ENCODE assay signal across 31 mouse cellular contexts in genomic region chr9:119083966-119084365, GRCm38 (mm10). TPM values are rescaled to one million over a fixed set of nuclear protein-coding genes. Genes with fewer than 3 reads are reported as not detected.
DNase-seq lines count a peak whose midpoint lies in the region; ATAC-seq and TF ChIP-seq lines count a peak whose summit lies in the region.
"Had no signal": no experiment of that assay in that cellular context is flagged by ENCODE, and none has a peak within 500 bp of the region (broad histone marks: within the 10 kb centered on the region; RNA-seq: fewer than 3 reads in every experiment).

No protein-coding gene starts in this region.

- no peak for TF ChIP-seq CTCF in ES-Bruce4 (IDR thresholded peaks at IDR 0.05; ENCODE audit: low read depth, low read length)

- TF ChIP-seq EP300 in ES-Bruce4 (IDR thresholded peaks at IDR 0.05; ENCODE audit: insufficient read depth, low read depth, low read length), result no peak

- no peak for TF ChIP-seq POLR2A in ES-Bruce4 (IDR thresholded peaks at IDR 0.05; ENCODE audit: insufficient read depth, low read length)

- H3K4me3 ChIP-seq in ES-Bruce4 (ENCODE audit: low read depth, low read length), result no peak overlapping the region
- H3K4me3 ChIP-seq in ES-E14 (ENCODE audit: insufficient read depth in 1 of 2, low read depth in 1 of 2, low read length in 2 of 2, poor library complexity in 1 of 2, severe bottlenecking in 1 of 2), result peak overlapping the region in 1 of 2 experiments; percentile 19; a peak in 2 of 4 replicates
- H3K4me3 ChIP-seq in intestine, embryonic 16.5 days (ENCODE audit: low read length), result no peak overlapping the region
- H3K4me3 ChIP-seq: embryonic facial prominence, embryonic 12.5 days; forebrain, embryonic 10.5 days; gastrocnemius, adult 2 months; heart, adult 2 months; heart, embryonic 13.5 days; limb, embryonic 12.5 days; liver, embryonic 15.5 days; myocyte; neural tube, embryonic 12.5 days; stomach, embryonic 15.5 days had no signal

- H3K36me3 ChIP-seq in ES-Bruce4 (ENCODE audit: control insufficient read depth, insufficient read depth, low read length, poor library complexity, severe bottlenecking), result no peaks in the 10 kb centered on the region
- H3K36me3 ChIP-seq in ES-E14 (ENCODE audit: control insufficient read depth, insufficient read depth, low read length, poor library complexity, severe bottlenecking), result no peaks in the 10 kb centered on the region
- H3K36me3 ChIP-seq in intestine, embryonic 16.5 days (ENCODE audit: control insufficient read depth, insufficient read depth, low read length), result no peaks in the 10 kb centered on the region
- H3K36me3 ChIP-seq: liver, embryonic 15.5 days had no signal

- no peak for DNase-seq in ES-E14 (ENCODE audit: low read depth, low spot score)
- DNase-seq in yolk sac, embryonic 10.5 days (ENCODE audit: low spot score), result peak; percentile 59
- no peak for DNase-seq in layer of hippocampus, postnatal 25 days (ENCODE audit: extremely low spot score in 1 of 2, low spot score in 1 of 2)
- DNase-seq in left cerebral cortex, postnatal 25 days (ENCODE audit: low spot score in 2 of 2), result no peak
- DNase-seq: adrenal gland, adult 8-10 months; cerebellum, adult 2 months; cerebellum, postnatal 25 days; gastrocnemius, adult 2 months; gastrocnemius, postnatal 36 days; heart, adult 2 months; heart, postnatal 10 days; kidney, adult 8-10 months; kidney, postnatal 4 days; lung, embryonic 14.5 days; right cerebral cortex, postnatal 4 days; thymus, adult 2 months; thymus, postnatal 36 days had no signal

- H3K4me1 ChIP-seq in ES-Bruce4 (ENCODE audit: control insufficient read depth, insufficient read depth, low read length), result peaks cover 25% of the 10 kb centered on the region
- H3K4me1 ChIP-seq in ES-E14 (ENCODE audit: control insufficient read depth in 2 of 2, insufficient read depth in 2 of 2, low read length in 2 of 2, poor library complexity in 1 of 2), result peaks cover 14 to 62% of the 10 kb centered on the region in 2 experiments
- H3K4me1 ChIP-seq in intestine, embryonic 16.5 days (ENCODE audit: control insufficient read depth, insufficient read depth, low read length), result peaks cover 46% of the 10 kb centered on the region

- H3K27me3 ChIP-seq in ES-Bruce4 (ENCODE audit: control insufficient read depth, insufficient read depth, low read length, poor library complexity, severe bottlenecking), result no peaks in the 10 kb centered on the region
- no peaks in the 10 kb centered on the region for H3K27me3 ChIP-seq in intestine, embryonic 16.5 days (replicated peaks; ENCODE audit: control insufficient read depth, insufficient read depth, low read length)
- H3K27me3 ChIP-seq: embryonic facial prominence, embryonic 12.5 days; heart, embryonic 13.5 days; limb, embryonic 12.5 days; neural tube, embryonic 12.5 days; stomach, embryonic 15.5 days had no signal

- H3K9ac ChIP-seq in ES-Bruce4 (ENCODE audit: low read depth, poor library complexity, severe bottlenecking) (no peak overlapping the region), ES-E14 (ENCODE audit: insufficient read depth, low read depth, low read length, poor library complexity, severe bottlenecking) (no peak overlapping the region)
- 0 out of 2 replicates have a peak overlapping the region, but pooled peaks have one; percentile 28 for H3K9ac ChIP-seq in intestine, embryonic 16.5 days (ENCODE audit: low read depth, low read length)
- H3K9ac ChIP-seq: embryonic facial prominence, embryonic 12.5 days; heart, embryonic 13.5 days; hindbrain, embryonic 14.5 days; limb, embryonic 12.5 days; liver, embryonic 15.5 days; lung, embryonic 14.5 days; neural tube, embryonic 12.5 days; stomach, embryonic 15.5 days had no signal

- intact Hi-C loops in left cerebral cortex, postnatal 25 days (cut with DNase I), result no loop called here

- peak overlapping the region; percentile 59 for H3K27ac ChIP-seq in ES-Bruce4 (ENCODE audit: insufficient read depth, low read length)
- peak overlapping the region; percentile 64; the same call in 1 of the 2 replicates for H3K27ac ChIP-seq in ES-E14 (ENCODE audit: insufficient read depth, low read depth, low read length, poor library complexity, severe bottlenecking)
- peak overlapping the region; percentile 85 for H3K27ac ChIP-seq in intestine, embryonic 16.5 days (ENCODE audit: low read length)
- H3K27ac ChIP-seq: embryonic facial prominence, embryonic 12.5 days; forebrain, embryonic 10.5 days; gastrocnemius, adult 2 months; heart, adult 2 months; heart, embryonic 13.5 days; hindbrain, embryonic 14.5 days; kidney, postnatal 0 days; limb, embryonic 12.5 days; liver, embryonic 15.5 days; neural tube, embryonic 12.5 days; stomach, embryonic 15.5 days had no signal

- 0 out of 2 replicates have a peak overlapping the region, but pooled peaks have one; percentile 23 for H3K4me2 ChIP-seq in intestine, embryonic 16.5 days (ENCODE audit: low read depth, low read length)
- H3K4me2 ChIP-seq: embryonic facial prominence, embryonic 12.5 days; heart, embryonic 13.5 days; hindbrain, embryonic 14.5 days; limb, embryonic 12.5 days; liver, embryonic 15.5 days; lung, embryonic 14.5 days; midbrain, embryonic 11.5 days; neural tube, embryonic 12.5 days; stomach, embryonic 15.5 days had no signal

- 58% methylated on average over 10 of the region's 10 CpGs for WGBS in intestine, embryonic 16.5 days

- in situ Hi-C loops in ES-E14 (cut with MboI; ENCODE audit: low sequenced_read_pairs in 2 of 2, unreplicated experiment in 2 of 2), result no loop called here

- ATAC-seq in intestine, embryonic 16.5 days, result peak; percentile 57
- ATAC-seq: forebrain, embryonic 16.5 days had no signal

- H3K9me3 ChIP-seq in ES-Bruce4 (replicated peaks; ENCODE audit: control insufficient read depth, insufficient read depth, low read length, poor library complexity, severe bottlenecking) (no peaks in the 10 kb centered on the region), ES-E14 (ENCODE audit: control insufficient read depth, insufficient read depth, low read depth, low read length) (no peaks in the 10 kb centered on the region)
- no peaks in the 10 kb centered on the region for H3K9me3 ChIP-seq in intestine, embryonic 16.5 days (ENCODE audit: control insufficient read depth, low read length)
- H3K9me3 ChIP-seq: embryonic facial prominence, embryonic 12.5 days; forebrain, embryonic 10.5 days; heart, embryonic 13.5 days; limb, embryonic 12.5 days; liver, embryonic 15.5 days; neural tube, embryonic 12.5 days; stomach, embryonic 15.5 days had no signal

TF ChIP-seq in ES-E14, 5 proteins besides CTCF, POLR2A, EP300 and RAD21:
- TF ChIP-seq MAFK (IDR thresholded peaks at IDR 0.05; ENCODE audit: insufficient read depth, low read depth, low read length) (no peak), ZNF384 (IDR thresholded peaks at IDR 0.05; ENCODE audit: low read depth, low read length) (no peak), HCFC1 (IDR thresholded peaks at IDR 0.05; ENCODE audit: borderline replicate concordance, insufficient read depth, low read length) (no peak), ZC3H11A (IDR thresholded peaks at IDR 0.05; ENCODE audit: borderline replicate concordance, low read depth, low read length) (no peak)

RNA-seq across cellular contexts. Expression of gene Plcd1, which starts 9.3 kb away (rescaled TPM):
- polyA plus RNA-seq in ES-Bruce4 (2011; ENCODE audit: insufficient read depth, insufficient read length, low read depth, missing spikeins), result 22.0 and 23.2 TPM in 2 replicates
- total RNA-seq in ES-E14 (2012; rRNA removed), result 13.1 and 15.3 TPM in 2 replicates
- 16.9 and 17.3 TPM in 2 replicates for polyA plus RNA-seq in intestine, embryonic 16.5 days (2015; fragmentation: Nextera tagmentation; extraction: Ambion mirVana)
- total RNA-seq in layer of hippocampus, postnatal 25 days (2021), result 10 to 100 TPM in 1 of 2 experiments, 1 to 10 TPM in 1; 7.8 to 11.4 TPM
- 10 to 100 TPM in 1 of 2 experiments, 1 to 10 TPM in 1; 9.7 to 10.8 TPM for total RNA-seq in left cerebral cortex, postnatal 25 days (2021)

RNA-seq across cellular contexts. Expression of gene Dlec1, which starts 18.3 kb away (rescaled TPM):
- 2.4 and 2.5 TPM in 2 replicates for polyA plus RNA-seq in ES-Bruce4 (2011; ENCODE audit: insufficient read depth, insufficient read length, low read depth, missing spikeins)
- 1.2 and 3.7 TPM in 2 replicates for total RNA-seq in ES-E14 (2012; rRNA removed)
- 0.31 and 0.43 TPM in 2 replicates for polyA plus RNA-seq in intestine, embryonic 16.5 days (2015; fragmentation: Nextera tagmentation; extraction: Ambion mirVana)
- total RNA-seq in layer of hippocampus, postnatal 25 days (2021), result 1 to 10 TPM; 2.1 to 2.4 TPM
- 1 to 10 TPM; 2.5 to 4.4 TPM for total RNA-seq in left cerebral cortex, postnatal 25 days (2021)
- total RNA-seq: gastrocnemius, adult 2 months; gastrocnemius, postnatal 36 days had no signal
- polyA plus RNA-seq: liver, embryonic 15.5 days had no signal

RNA-seq across cellular contexts. Expression of gene Vill, which starts 31.4 kb away (rescaled TPM):
- polyA plus RNA-seq in ES-Bruce4 (2011; ENCODE audit: insufficient read depth, insufficient read length, low read depth, missing spikeins), result 37.0 and 40.0 TPM in 2 replicates
- total RNA-seq in ES-E14 (2012; rRNA removed), result 27.5 and 32.7 TPM in 2 replicates
- 13.7 and 14.9 TPM in 2 replicates for polyA plus RNA-seq in intestine, embryonic 16.5 days (2015; fragmentation: Nextera tagmentation; extraction: Ambion mirVana)
- total RNA-seq in layer of hippocampus, postnatal 25 days (2021), result 1 to 10 TPM; 1.0 to 1.1 TPM
- 1 to 10 TPM; 3.3 to 6.0 TPM for total RNA-seq in left cerebral cortex, postnatal 25 days (2021)
